Mouse (Mus musculus) heart, embryonic 15.5 days (tissue): ENCODE data around the gene Cenpc1. TPM values are rescaled to one million over a fixed set of nuclear protein-coding genes. Genes with fewer than 3 reads are reported as not detected.

Experiments used
- ATAC-seq: fragments of 200-750 bp; cut with Nextera tagmentation; replicated peaks from 2 replicates; pipeline ENCODE4 v1.8.0; 2017; ENCODE audit warnings: low read depth, moderate TSS enrichment; ENCODE audit not compliant: insufficient number of reproducible peaks, insufficient read depth, low FRiP score
- H3K27ac ChIP-seq: fragments of 300-500 bp; sonication (generic); 2 replicates; pipeline ENCODE4 v1.5.1; 2015; ENCODE audit warnings: mild to moderate bottlenecking, inconsistent platforms
- H3K27me3 ChIP-seq: fragments of 300-500 bp; sonication (generic); 2 replicates; pipeline ENCODE4 v1.6.1; 2015; ENCODE audit warnings: inconsistent platforms
- H3K36me3 ChIP-seq: fragments of 300-500 bp; sonication (generic); 2 replicates; pipeline ENCODE4 v1.6.1; 2015; ENCODE audit warnings: mild to moderate bottlenecking, inconsistent platforms
- H3K4me1 ChIP-seq: fragments of 300-500 bp; sonication (generic); replicated peaks from 2 replicates; pipeline ENCODE4 v1.6.1; 2015; ENCODE audit warnings: inconsistent platforms
- H3K4me2 ChIP-seq: fragments of 300-500 bp; sonication (generic); 2 replicates; pipeline ENCODE4 v1.6.1; 2015; ENCODE audit warnings: inconsistent platforms, mild to moderate bottlenecking, moderate library complexity
- H3K4me3 ChIP-seq: fragments of 300-500 bp; sonication (generic); 2 replicates; pipeline ENCODE4 v1.5.1; 2015; ENCODE audit warnings: mild to moderate bottlenecking, inconsistent platforms
- H3K9ac ChIP-seq: fragments of 300-500 bp; sonication (generic); 2 replicates; pipeline ENCODE4 v1.6.1; 2015; ENCODE audit warnings: mild to moderate bottlenecking, inconsistent platforms
- H3K9me3 ChIP-seq: fragments of 300-500 bp; sonication (generic); replicated peaks from 2 replicates; pipeline ENCODE4 v1.6.1; 2016; ENCODE audit warnings: inconsistent platforms
- WGBS: fragments of 180-500 bp; shearing (Covaris S2); methylation state at CpG from one replicate; pipeline ENCODE4 v1.1.7; 2015; ENCODE audit warnings: mixed read lengths; 5-methylcytosine and 5-hydroxymethylcytosine counted together
- polyA plus RNA-seq: library from polyadenylated mRNA; unstranded; fragments of >200 nt; fragmentation: Nextera tagmentation; extraction: Ambion mirVana; gene quantifications from 2 replicates; pipeline ENCODE4 v1.2.1, GENCODE M21; 2015

Cenpc1 gene
- 22.0 and 23.1 TPM in 2 replicates for polyA plus RNA-seq

DNA sequence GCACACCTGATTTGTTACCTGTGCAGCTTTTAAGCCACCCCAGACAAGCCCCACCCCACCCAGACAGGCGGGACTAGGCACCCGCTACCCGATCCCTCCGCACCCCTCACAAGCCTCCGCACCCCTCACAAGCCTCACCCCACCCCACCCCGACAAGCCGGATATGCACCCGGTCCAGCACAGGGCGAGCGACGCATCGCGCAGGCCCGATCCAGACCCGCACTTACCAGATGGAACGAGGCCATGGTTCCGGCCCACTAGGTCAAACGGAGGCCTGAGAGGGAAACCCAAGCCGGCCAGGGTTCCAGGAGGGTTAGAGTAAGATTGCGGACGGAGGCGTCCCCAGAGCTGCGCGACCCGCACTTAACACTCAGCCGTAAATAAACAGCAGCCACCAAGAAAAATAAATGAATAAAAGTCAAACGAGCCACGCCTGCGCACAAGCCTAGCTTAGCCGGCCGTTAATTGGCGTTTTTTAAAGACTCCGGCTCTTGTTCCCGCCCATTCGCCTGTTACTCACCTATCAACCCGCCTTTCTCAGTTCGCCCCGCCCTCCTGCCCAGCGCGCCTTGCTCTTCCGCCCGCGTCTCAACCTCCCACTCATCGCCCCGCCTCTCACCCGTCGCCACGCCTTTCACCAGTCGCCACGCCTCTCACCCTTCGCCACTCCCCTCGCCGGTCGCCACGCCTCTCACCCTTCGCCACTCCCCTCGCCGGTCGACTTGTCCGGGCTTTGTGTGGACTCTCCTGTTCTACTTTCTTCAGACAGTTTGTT lies at the start of gene Cenpc1:
Gene Cenpc1 (minus strand): TSS at position 483 of the 775 bp plus-strand sequence.
- under 1% methylated on average over 60 of the region's 60 CpGs for WGBS
- Histone ChIP-seq H3K9me3 (no peaks in the 10 kb centered on the region), H3K4me1 (peaks cover 19% of the 10 kb centered on the region), H3K4me2 (peak within 1 kb of the TSS; percentile 81), H3K27ac (peak within 1 kb of the TSS; percentile 90), H3K4me3 (peak within 1 kb of the TSS; percentile 93), H3K27me3 (no peaks in the 10 kb centered on the region), H3K36me3 (no peaks in the 10 kb centered on the region), H3K9ac (peak within 1 kb of the TSS; percentile 85)
- peak; percentile 97 for ATAC-seq

DNA sequence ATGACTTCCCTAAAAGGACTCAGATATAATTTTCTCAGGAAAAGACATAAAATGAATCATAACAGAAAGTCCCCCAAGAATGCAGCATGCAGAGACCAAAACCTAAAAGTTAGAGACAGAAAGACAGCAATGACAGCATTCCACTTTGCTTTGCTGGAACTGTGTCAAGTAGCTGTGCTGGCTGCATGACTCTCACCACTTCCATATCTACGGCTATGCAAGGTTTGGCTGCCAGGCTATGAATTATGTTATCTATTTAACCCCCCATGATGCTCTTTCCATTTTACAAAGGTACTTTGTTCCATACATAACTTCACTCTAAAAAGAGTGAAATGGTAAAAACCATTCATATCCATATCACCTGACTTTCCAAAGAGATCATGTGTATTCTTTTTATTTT lies 48.6 kb upstream of the Cenpc1 start:
- H3K4me1 ChIP-seq: peaks cover 5% of the 10 kb centered on the region; the same call in 1 of the 2 replicates
- no peaks in the 10 kb centered on the region for H3K27me3 ChIP-seq
- H3K9me3 ChIP-seq: no peaks in the 10 kb centered on the region
- peak overlapping the region; percentile 76 for H3K27ac ChIP-seq
- H3K4me3 ChIP-seq: no peak overlapping the region
- WGBS: 25% methylated on average over 1 of the region's 1 CpGs
- H3K9ac ChIP-seq: no peak overlapping the region
- peaks cover 10% of the 10 kb centered on the region for H3K36me3 ChIP-seq
- ATAC-seq: no peak
- 0 out of 2 replicates have a peak overlapping the region, but pooled peaks have one; percentile 13 for H3K4me2 ChIP-seq

DNA sequence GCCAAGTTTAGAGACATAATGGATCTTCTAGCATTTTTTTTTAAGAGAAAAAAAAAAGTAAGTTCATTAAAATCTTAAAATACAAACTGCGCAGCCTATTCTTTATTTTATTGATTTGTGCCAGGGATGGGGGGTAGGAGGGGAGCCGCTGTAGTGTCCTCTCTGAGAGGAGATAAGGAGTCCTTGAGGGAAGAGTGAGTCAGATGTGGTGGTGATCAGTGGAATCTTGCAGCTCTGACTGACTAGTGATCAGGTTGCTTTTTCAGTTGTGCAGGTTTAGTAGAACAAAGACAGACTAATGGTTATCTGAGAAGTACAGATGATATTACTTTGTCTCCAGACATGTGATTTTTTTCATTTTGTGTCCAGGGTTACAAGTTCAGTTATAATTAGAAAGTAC lies 47.7 kb upstream of the Cenpc1 start:
- Histone ChIP-seq H3K36me3 (0 out of 2 replicates have a peak, but pooled peaks cover 5% of the 10 kb centered on the region), H3K27me3 (no peaks in the 10 kb centered on the region), H3K4me1 (peaks cover 5% of the 10 kb centered on the region; the same call in 1 of the 2 replicates), H3K9ac (no peak overlapping the region), H3K4me2 (no peak overlapping the region), H3K27ac (peak overlapping the region; percentile 76; the same call in 1 of the 2 replicates), H3K4me3 (no peak overlapping the region), H3K9me3 (no peaks in the 10 kb centered on the region)
- 59% methylated on average over 2 of the region's 2 CpGs for WGBS
- no peak for ATAC-seq

DNA sequence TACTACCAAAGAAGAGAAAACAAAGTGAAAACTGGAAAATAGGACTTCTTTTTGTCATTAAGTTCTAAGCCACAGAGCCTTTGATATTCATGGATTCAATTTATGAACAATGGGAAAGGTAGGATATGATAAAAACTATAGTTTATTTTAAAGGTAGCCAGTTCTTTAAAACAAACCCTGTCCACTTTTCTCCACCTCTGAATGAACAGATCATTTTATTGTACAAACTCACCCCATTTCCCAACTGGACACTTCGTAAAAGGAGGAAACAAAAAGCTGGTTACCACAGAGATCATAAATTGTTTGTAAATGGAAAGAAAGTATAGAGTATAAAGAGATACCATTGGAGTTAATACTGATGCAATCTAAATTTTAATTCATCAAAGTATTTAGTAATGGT lies 45.7 kb upstream of the Cenpc1 start:
- no peak overlapping the region for H3K4me2 ChIP-seq
- no peak overlapping the region for H3K27ac ChIP-seq
- H3K36me3 ChIP-seq: 0 out of 2 replicates have a peak, but pooled peaks cover 4% of the 10 kb centered on the region
- ATAC-seq: no peak
- H3K4me3 ChIP-seq: no peak overlapping the region
- no peak overlapping the region for H3K9ac ChIP-seq
- H3K27me3 ChIP-seq: no peaks in the 10 kb centered on the region
- peaks cover 5% of the 10 kb centered on the region; the same call in 1 of the 2 replicates for H3K4me1 ChIP-seq
- no peaks in the 10 kb centered on the region for H3K9me3 ChIP-seq
- 95% methylated on average over 1 of the region's 1 CpGs for WGBS

DNA sequence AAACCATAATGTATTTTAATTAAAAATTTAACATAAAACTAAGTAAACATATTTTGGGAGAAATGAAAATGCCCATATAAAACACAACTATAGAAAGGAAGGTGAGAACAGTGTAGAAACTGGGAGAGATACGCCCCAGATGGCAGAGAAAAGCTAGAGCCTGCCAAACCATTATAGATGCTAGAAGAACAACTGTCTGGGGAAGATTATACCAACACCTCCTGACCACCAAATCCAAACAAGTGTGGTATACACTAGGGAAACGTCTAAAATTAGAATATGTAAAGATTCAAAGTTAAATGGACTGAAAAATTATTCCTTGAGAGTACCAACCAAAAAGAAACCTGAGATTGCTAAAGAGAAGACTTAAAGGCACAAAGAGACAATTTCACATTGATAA lies 41.2 kb upstream of the Cenpc1 start:
- Histone ChIP-seq H3K27ac (no peak overlapping the region), H3K4me3 (no peak overlapping the region), H3K9ac (no peak overlapping the region), H3K4me1 (no peaks in the 10 kb centered on the region), H3K4me2 (no peak overlapping the region), H3K36me3 (0 out of 2 replicates have a peak, but pooled peaks cover 4% of the 10 kb centered on the region), H3K9me3 (no peaks in the 10 kb centered on the region), H3K27me3 (no peaks in the 10 kb centered on the region)
- ATAC-seq: no peak
- WGBS: 84% methylated on average over 2 of the region's 2 CpGs

DNA sequence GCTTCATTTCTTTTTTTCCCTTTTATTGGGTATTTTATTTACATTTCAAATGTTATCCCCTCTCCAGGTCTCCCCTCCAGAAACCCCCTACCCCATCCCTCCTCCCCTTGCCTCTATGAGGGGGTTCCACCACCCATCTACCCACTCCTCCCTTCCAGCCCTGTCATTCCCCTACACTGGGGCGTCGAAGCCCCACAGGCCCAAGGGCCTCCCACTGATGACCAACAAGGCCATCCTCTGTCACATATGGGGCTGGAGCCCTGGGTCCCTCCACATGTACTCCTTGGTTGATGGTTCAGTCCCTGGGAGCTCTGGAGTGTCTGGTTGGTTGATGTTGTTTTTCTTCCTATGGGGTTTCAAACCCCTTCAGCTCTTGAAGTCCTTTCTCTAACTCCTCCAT lies 36.8 kb upstream of the Cenpc1 start:
- 93% methylated on average over 2 of the region's 2 CpGs for WGBS
- Histone ChIP-seq H3K36me3 (no peaks in the 10 kb centered on the region), H3K9ac (no peak overlapping the region), H3K4me3 (no peak overlapping the region), H3K27me3 (no peaks in the 10 kb centered on the region), H3K27ac (no peak overlapping the region), H3K4me2 (no peak overlapping the region), H3K9me3 (no peaks in the 10 kb centered on the region), H3K4me1 (no peaks in the 10 kb centered on the region)
- no peak for ATAC-seq

DNA sequence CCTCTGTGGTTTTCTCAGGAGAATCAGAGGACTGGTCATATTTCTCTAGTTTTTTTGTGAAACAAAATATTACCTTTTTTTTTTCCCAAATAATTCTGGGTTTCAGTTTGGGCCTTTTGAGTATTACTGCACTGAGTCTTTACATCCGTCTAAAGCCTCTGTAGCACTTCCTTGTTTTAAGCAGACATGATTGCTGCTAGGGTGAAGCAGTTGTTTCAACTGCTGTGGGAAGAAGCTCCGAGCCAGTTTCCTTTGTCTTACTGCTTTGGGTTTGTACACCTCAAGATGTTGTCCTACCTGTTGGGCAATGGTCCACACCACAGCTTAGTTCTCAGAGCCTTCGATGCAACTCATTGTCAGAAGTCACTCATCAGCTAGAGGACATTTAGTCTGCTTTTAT lies 35.2 kb upstream of the Cenpc1 start:
- H3K4me1 ChIP-seq: no peaks in the 10 kb centered on the region
- no peak overlapping the region for H3K4me2 ChIP-seq
- no peak overlapping the region for H3K4me3 ChIP-seq
- H3K9ac ChIP-seq: no peak overlapping the region
- 73% methylated on average over 3 of the region's 3 CpGs for WGBS
- H3K27ac ChIP-seq: no peak overlapping the region
- H3K27me3 ChIP-seq: no peaks in the 10 kb centered on the region
- no peaks in the 10 kb centered on the region for H3K36me3 ChIP-seq
- no peak for ATAC-seq
- no peaks in the 10 kb centered on the region for H3K9me3 ChIP-seq

DNA sequence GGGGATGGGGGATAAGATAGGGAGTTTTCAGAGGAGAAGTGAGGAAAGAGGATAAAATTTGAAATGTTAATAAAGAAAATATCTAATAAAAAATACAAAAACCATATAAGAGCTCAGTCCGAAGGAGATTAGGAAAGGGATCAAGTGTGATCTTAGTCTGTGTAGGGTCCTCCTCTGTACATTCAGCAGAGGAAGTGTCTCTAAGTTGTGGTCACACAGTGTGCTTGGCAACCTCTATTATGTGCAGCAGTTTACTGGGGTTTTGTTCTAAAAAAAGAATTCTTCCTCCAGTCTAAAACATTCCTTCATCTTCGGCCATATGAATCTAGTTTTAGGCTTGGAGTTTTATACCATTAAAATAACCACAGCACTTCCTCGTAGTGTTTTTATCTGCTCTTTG lies 33.6 kb upstream of the Cenpc1 start:
- ATAC-seq: no peak
- Histone ChIP-seq H3K4me1 (no peaks in the 10 kb centered on the region), H3K9ac (no peak overlapping the region), H3K9me3 (no peaks in the 10 kb centered on the region), H3K4me3 (no peak overlapping the region), H3K27me3 (no peaks in the 10 kb centered on the region), H3K36me3 (no peaks in the 10 kb centered on the region), H3K4me2 (no peak overlapping the region), H3K27ac (no peak overlapping the region)
- 65% methylated on average over 3 of the region's 3 CpGs for whole genome bisulfite sequencing

DNA sequence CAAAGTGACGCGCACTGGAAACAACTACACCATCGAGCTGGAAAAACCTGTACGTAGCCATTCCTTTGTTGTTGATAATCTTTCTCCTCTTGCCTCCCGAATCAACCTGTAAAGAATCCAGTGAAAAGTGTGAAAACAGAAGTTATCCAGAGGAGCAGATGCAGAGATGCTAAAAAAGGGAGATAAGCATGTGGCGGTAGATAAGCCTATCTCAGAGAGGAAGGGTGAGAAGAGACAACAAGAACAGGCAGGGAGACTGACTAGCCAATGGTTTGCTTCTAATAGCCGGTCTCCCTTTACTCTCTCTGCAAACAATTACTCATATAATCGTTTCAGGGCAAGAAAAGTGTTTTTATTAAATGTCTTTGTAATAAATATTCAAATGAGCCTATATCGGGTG lies 29.4 kb upstream of the Cenpc1 start:
- Histone ChIP-seq H3K9ac (no peak overlapping the region), H3K4me2 (no peak overlapping the region), H3K27me3 (no peaks in the 10 kb centered on the region), H3K9me3 (no peaks in the 10 kb centered on the region), H3K36me3 (no peaks in the 10 kb centered on the region), H3K27ac (no peak overlapping the region), H3K4me3 (no peak overlapping the region), H3K4me1 (no peaks in the 10 kb centered on the region)
- no peak for ATAC-seq
- WGBS: 45% methylated on average over 9 of the region's 9 CpGs

DNA sequence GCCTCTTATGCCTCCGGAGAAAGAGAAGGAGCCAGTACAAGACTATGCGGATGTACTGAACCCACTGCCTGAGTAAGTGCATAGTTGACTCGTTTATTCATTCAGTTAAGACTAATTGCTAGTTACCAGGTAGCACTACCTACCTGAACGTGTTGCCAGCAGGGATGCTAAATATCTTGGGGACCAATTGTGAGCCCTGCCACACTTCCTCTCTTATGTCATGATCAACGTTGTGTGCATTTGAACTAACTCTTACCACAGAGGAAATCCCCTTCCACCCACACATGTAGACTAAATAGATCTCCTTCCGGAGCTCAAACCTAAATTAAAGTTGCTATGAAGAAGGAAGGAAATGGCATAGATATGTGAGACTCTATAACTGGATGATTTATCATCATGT lies 21.4 kb upstream of the Cenpc1 start:
- Histone ChIP-seq H3K9me3 (no peaks in the 10 kb centered on the region), H3K4me3 (no peak overlapping the region), H3K4me2 (no peak overlapping the region), H3K4me1 (no peaks in the 10 kb centered on the region), H3K36me3 (no peaks in the 10 kb centered on the region), H3K9ac (no peak overlapping the region), H3K27me3 (no peaks in the 10 kb centered on the region), H3K27ac (no peak overlapping the region)
- no peak for ATAC-seq
- WGBS: 67% methylated on average over 6 of the region's 6 CpGs

DNA sequence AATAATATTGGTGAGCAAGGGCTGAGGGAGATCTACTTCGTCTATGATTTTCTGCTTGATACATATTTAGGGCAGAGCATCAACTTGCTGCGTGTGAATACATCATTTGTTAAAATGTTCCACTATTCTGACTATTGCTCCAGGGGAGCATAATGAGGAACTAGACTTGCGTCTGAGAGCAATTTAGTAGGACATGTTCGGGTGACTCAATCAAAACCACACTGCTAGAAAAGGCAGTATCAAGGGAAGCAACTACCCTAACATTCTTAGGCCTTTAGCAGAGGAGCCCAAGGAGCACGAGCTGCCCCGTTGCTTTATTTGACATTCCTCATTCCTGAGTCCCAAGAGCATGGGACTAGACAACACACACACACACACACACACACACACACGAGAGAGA lies 19.6 kb upstream of the Cenpc1 start:
- no peaks in the 10 kb centered on the region for H3K36me3 ChIP-seq

DNA sequence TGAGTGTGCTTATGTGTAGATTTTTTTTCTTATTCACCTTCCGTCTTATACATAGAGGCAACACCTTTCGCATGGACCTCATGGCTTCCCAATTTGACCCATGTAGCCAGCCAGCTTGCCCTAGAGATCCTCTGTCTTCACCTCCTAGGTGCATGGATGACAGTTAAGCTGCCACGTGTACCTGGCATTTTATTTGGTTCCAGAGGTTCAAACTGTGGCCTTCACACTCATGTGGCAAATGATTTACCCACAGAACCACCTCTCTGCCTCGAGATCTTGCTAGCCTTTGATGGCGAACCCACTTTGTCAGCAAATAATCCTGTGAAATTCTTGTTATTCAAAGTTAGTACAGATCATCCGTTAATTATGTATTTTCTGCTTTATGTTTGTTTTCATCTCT lies 18.6 kb upstream of the Cenpc1 start:
- Histone ChIP-seq H3K27me3 (no peaks in the 10 kb centered on the region), H3K9me3 (no peaks in the 10 kb centered on the region), H3K4me1 (no peaks in the 10 kb centered on the region), H3K4me3 (no peak overlapping the region), H3K4me2 (no peak overlapping the region), H3K9ac (no peak overlapping the region), H3K36me3 (no peaks in the 10 kb centered on the region), H3K27ac (no peak overlapping the region)
- no peak for ATAC-seq
- 81% methylated on average over 6 of the region's 6 CpGs for WGBS

More for the DNA sequence above, 19.6 kb upstream of the Cenpc1 start:
- H3K9me3 ChIP-seq: no peaks in the 10 kb centered on the region
- H3K27ac ChIP-seq: no peak overlapping the region
- no peak for ATAC-seq
- 70% methylated on average over 7 of the region's 7 CpGs for WGBS
- H3K4me3 ChIP-seq: no peak overlapping the region
- no peaks in the 10 kb centered on the region for H3K4me1 ChIP-seq
- H3K9ac ChIP-seq: no peak overlapping the region
- no peaks in the 10 kb centered on the region for H3K27me3 ChIP-seq
- no peak overlapping the region for H3K4me2 ChIP-seq
